Mouse (Mus musculus) embryonic stem cell, embryonic (primary cell): Measurements from ENCODE around the gene Rnf43.

Experiments used
- CTCF ChIA-PET, 4 experiments: fragments of 300-600 bp in 2 of 4; fragments of 350-600 bp in 2 of 4; sonication (Branson Sonifier 250); formaldehyde crosslinking; loops; one replicate each; lab custom pipeline; 2022; ENCODE audit warnings: inconsistent platforms in 2 of 4; lab: Charles Lee
- POLR2A ChIA-PET, 4 experiments: fragments of 300-600 bp in 2 of 4; fragments of 350-600 bp in 2 of 4; sonication (Branson Sonifier 250); formaldehyde crosslinking; loops; one replicate each; lab custom pipeline; 2022; ENCODE audit warnings: antibody characterized with exemption in 4 of 4, inconsistent platforms in 1 of 4; lab: Charles Lee

The Rnf43 gene

GRCm38 (mm10) chr11:87665658-87666057 is 3.1 kb downstream of the Rnf43 start:
- ChIA-PET CTCF (interaction anchor here in 2 of 4 experiments (1.1 to 1.3 kb wide), 2 partner anchors 50 to 55 kb away, joined by 3 to 4 read pairs; no protein-coding TSS in a partner anchor), POLR2A (interaction anchor here in 1 of 4 experiments (0.7 to 1.1 kb wide), 2 partner anchors 10 to 55 kb away, joined by 3 read pairs; no protein-coding TSS in a partner anchor)

- POLR2A ChIA-PET: no interaction called here
- CTCF ChIA-PET: no interaction called here
Measured at GRCm38 (mm10) chr11:87666256-87667035, 3.9 kb downstream of the Rnf43 start.

- ChIA-PET POLR2A (interaction anchor here in 1 of 4 experiments (1.0 kb wide), 1 partner anchor 24 kb away, joined by 5 read pairs; no protein-coding TSS in a partner anchor), CTCF (interaction anchor here in 2 of 4 experiments (0.6 kb wide), 2 partner anchors 96 to 217 kb away, joined by 3 read pairs; no protein-coding TSS in a partner anchor)
Measured at GRCm38 (mm10) chr11:87667107-87668090, 4.9 kb downstream of the Rnf43 start.

GRCm38 (mm10) chr11:87673282-87673681 is 10.8 kb downstream of the Rnf43 start:
- ChIA-PET CTCF (interaction anchor here in 1 of 4 experiments (0.9 kb wide), 1 partner anchor 10 kb away, joined by 3 read pairs; the partner anchor contains the start of gene Rnf43), POLR2A (interaction anchor here in 1 of 4 experiments (0.6 kb wide), 1 partner anchor 562 kb away, joined by 4 read pairs; no protein-coding TSS in a partner anchor)

- CTCF ChIA-PET: interaction anchor here in 2 of 4 experiments (0.6 to 0.7 kb wide), 2 partner anchors 11 to 595 kb away, joined by 3 read pairs; no protein-coding TSS in a partner anchor
- POLR2A ChIA-PET: interaction anchor here (0.6 to 1.5 kb wide), 8 partner anchors 10 to 793 kb away, joined by 3 to 6 read pairs (median 4); partner anchors contain the start of gene Mtmr4 (in 1 of the 4)
Measured at GRCm38 (mm10) chr11:87675606-87676005, 13.1 kb downstream of the Rnf43 start.

GRCm38 (mm10) chr11:87677756-87678155 is 15.2 kb downstream of the Rnf43 start:
- POLR2A ChIA-PET: interaction anchor here in 3 of 4 experiments (0.6 to 2.0 kb wide), 9 partner anchors 10 to 557 kb away, joined by 3 to 12 read pairs (median 4); partner anchors contain the start of gene Rnf43 (in 1 of the 3)
- CTCF ChIA-PET: interaction anchor here in 3 of 4 experiments (0.7 to 1.3 kb wide), 3 partner anchors 15 to 1110 kb away, joined by 3 to 4 read pairs (median 3); partner anchors contain the start of gene Rnf43 (in 1 of the 3)

- POLR2A ChIA-PET: interaction anchor here in 3 of 4 experiments (0.6 to 1.3 kb wide), 7 partner anchors 12 to 249 kb away, joined by 3 to 5 read pairs (median 3); no protein-coding TSS in a partner anchor
Measured at GRCm38 (mm10) chr11:87678545-87678944, 16.0 kb downstream of the Rnf43 start.

GRCm38 (mm10) chr11:87678976-87679375 is 16.5 kb downstream of the Rnf43 start:
- CTCF ChIA-PET: no interaction called here
- POLR2A ChIA-PET: interaction anchor here in 2 of 4 experiments (1.0 to 1.3 kb wide), 3 partner anchors 11 to 77 kb away, joined by 3 to 4 read pairs (median 3); no protein-coding TSS in a partner anchor

More at GRCm38 (mm10) chr11:87678545-87678944, 16.0 kb downstream of the Rnf43 start:
- CTCF ChIA-PET: interaction anchor here in 2 of 4 experiments (0.5 kb wide), 2 partner anchors 43 to 57 kb away, joined by 3 to 4 read pairs; no protein-coding TSS in a partner anchor

GRCm38 (mm10) chr11:87680786-87681185 is 18.3 kb downstream of the Rnf43 start:
- CTCF ChIA-PET: interaction anchor here in 1 of 4 experiments (0.7 kb wide), 1 partner anchor 50 kb away, joined by 3 read pairs; no protein-coding TSS in a partner anchor
- POLR2A ChIA-PET: interaction anchor here in 2 of 4 experiments (0.8 to 1.8 kb wide), 4 partner anchors 9 to 56 kb away, joined by 3 to 4 read pairs (median 4); partner anchors contain the start of gene Supt4a (in 1 of the 2)

- ChIA-PET CTCF (interaction anchor here in 2 of 4 experiments (0.7 to 0.9 kb wide), 2 partner anchors 25 to 458 kb away, joined by 4 read pairs; no protein-coding TSS in a partner anchor), POLR2A (interaction anchor here in 1 of 4 experiments (1.8 kb wide), 1 partner anchor 55 kb away, joined by 4 read pairs; the partner anchor contains the start of gene Supt4a)
Measured at GRCm38 (mm10) chr11:87682096-87682495, 19.6 kb downstream of the Rnf43 start.

- CTCF ChIA-PET: interaction anchor here in 1 of 4 experiments (0.9 kb wide), 1 partner anchor 24 kb away, joined by 4 read pairs; no protein-coding TSS in a partner anchor
Measured at GRCm38 (mm10) chr11:87682838-87683571, 20.5 kb downstream of the Rnf43 start.

GRCm38 (mm10) chr11:87686407-87686806 is 23.9 kb downstream of the Rnf43 start:
- ChIA-PET CTCF (no interaction called here), POLR2A (interaction anchor here in 1 of 4 experiments (0.8 to 1.1 kb wide), 2 partner anchors 18 to 34 kb away, joined by 3 read pairs; no protein-coding TSS in a partner anchor)

More at GRCm38 (mm10) chr11:87682838-87683571, 20.5 kb downstream of the Rnf43 start:
- POLR2A ChIA-PET: no interaction called here

GRCm38 (mm10) chr11:87687246-87688225 is 25.0 kb downstream of the Rnf43 start:
- CTCF ChIA-PET: interaction anchor here in 1 of 4 experiments (0.7 kb wide), 1 partner anchor 33 kb away, joined by 3 read pairs; no protein-coding TSS in a partner anchor
- POLR2A ChIA-PET: interaction anchor here in 2 of 4 experiments (0.7 to 2.8 kb wide), 6 partner anchors 10 to 33 kb away, joined by 3 to 7 read pairs (median 4); no protein-coding TSS in a partner anchor

GRCm38 (mm10) chr11:87688478-87689203 is 26.1 kb downstream of the Rnf43 start:
- CTCF ChIA-PET: interaction anchor here in 2 of 4 experiments (0.6 to 0.7 kb wide), 2 partner anchors 32 to 279 kb away, joined by 3 read pairs; no protein-coding TSS in a partner anchor
- POLR2A ChIA-PET: interaction anchor here in 2 of 4 experiments (0.7 to 2.8 kb wide), 6 partner anchors 11 to 266 kb away, joined by 3 to 7 read pairs (median 4); no protein-coding TSS in a partner anchor
